Mouse (Mus musculus): ENCODE results near the gene Kank3. TPM values are rescaled to one million over a fixed set of nuclear protein-coding genes. Genes with fewer than 3 reads are reported as not detected.
"Not testable (repeated sequence)": the region's sequence is repeated elsewhere in the genome, so short reads cannot be mapped to it uniquely, and the experiment has no call there.

Gene Kank3
- total RNA-seq, 2 experiments from 2014 or later = 37.9 to 38.2 TPM

- intact Hi-C loops (cut with DNase I) = loop anchor here (5.0 to 10.0 kb wide), 2 partner anchors 75 to 357 kb away; no protein-coding TSS in a partner anchor
- no peak for DNase-seq (ENCODE audit: extremely low spot score in 1 of 2, low spot score in 2 of 2)
These were observed 8.1 kb upstream of the Kank3 start for GRCm38 (mm10) chr17:33802221-33802620.

- DNase-seq (ENCODE audit: extremely low spot score in 1 of 2, low spot score in 2 of 2) = no peak
- intact Hi-C loops (cut with DNase I) = loop anchor here (5.0 to 10.0 kb wide), 2 partner anchors 77 to 359 kb away; no protein-coding TSS in a partner anchor
These were observed 6.1 kb upstream of the Kank3 start for GRCm38 (mm10) chr17:33804205-33804604.

- DNase-seq (ENCODE audit: extremely low spot score in 1 of 2, low spot score in 2 of 2) = no peak
- intact Hi-C loops (cut with DNase I) = loop anchor here (5.0 to 10.0 kb wide), 2 partner anchors 77 to 360 kb away; no protein-coding TSS in a partner anchor
These were observed 5.6 kb upstream of the Kank3 start for GRCm38 (mm10) chr17:33804745-33805144.

GRCm38 (mm10) chr17:33807181-33807888, 3.0 kb upstream of the Kank3 start:
- no peak for DNase-seq (ENCODE audit: extremely low spot score in 1 of 2, low spot score in 2 of 2)
- intact Hi-C loops (cut with DNase I) = loop anchor here (10.0 kb wide), 1 partner anchor 363 kb away; no protein-coding TSS in a partner anchor

- no peak for DNase-seq (ENCODE audit: extremely low spot score in 1 of 2, low spot score in 2 of 2)
- intact Hi-C loops (cut with DNase I) = loop anchor here (10.0 kb wide), 1 partner anchor 363 kb away; no protein-coding TSS in a partner anchor
These were observed 2.1 kb upstream of the Kank3 start for GRCm38 (mm10) chr17:33808192-33808591.

- no peak for DNase-seq (ENCODE audit: extremely low spot score in 1 of 2, low spot score in 2 of 2)
- intact Hi-C loops (cut with DNase I) = no loop called here
These were observed 810 bp downstream of the Kank3 start for GRCm38 (mm10) chr17:33811142-33811516.

GRCm38 (mm10) chr17:33812475-33812874, 2.2 kb downstream of the Kank3 start:
- DNase-seq (ENCODE audit: extremely low spot score in 1 of 2, low spot score in 2 of 2) = peak in 1 of 2 experiments; percentile 35
- intact Hi-C loops (cut with DNase I) = no loop called here

GRCm38 (mm10) chr17:33812990-33813389, 2.7 kb downstream of the Kank3 start:
- intact Hi-C loops (cut with DNase I) = no loop called here
- DNase-seq (ENCODE audit: extremely low spot score in 1 of 2, low spot score in 2 of 2) = peak in 1 of 2 experiments; percentile 79

- no peak for DNase-seq (ENCODE audit: extremely low spot score in 1 of 2, low spot score in 2 of 2)
- intact Hi-C loops (cut with DNase I) = no loop called here
These were observed 5.1 kb downstream of the Kank3 start for GRCm38 (mm10) chr17:33815399-33815798.

- intact Hi-C loops (cut with DNase I) = no loop called here
- no peak for DNase-seq (ENCODE audit: extremely low spot score in 1 of 2, low spot score in 2 of 2)
These were observed 6.3 kb downstream of the Kank3 start for GRCm38 (mm10) chr17:33816612-33817011.

- DNase-seq (ENCODE audit: extremely low spot score in 1 of 2, low spot score in 2 of 2) = peak; percentile 88 to 95
- intact Hi-C loops (cut with DNase I) = no loop called here
These were observed 7.1 kb downstream of the Kank3 start for GRCm38 (mm10) chr17:33817184-33817968.

GRCm38 (mm10) chr17:33817969-33818643, 7.8 kb downstream of the Kank3 start:
- peak in 1 of 2 experiments; percentile 47 for DNase-seq (ENCODE audit: extremely low spot score in 1 of 2, low spot score in 2 of 2)
- intact Hi-C loops (cut with DNase I) = no loop called here

GRCm38 (mm10) chr17:33822436-33822959, 12.2 kb downstream of the Kank3 start:
- no peak for DNase-seq (ENCODE audit: extremely low spot score in 1 of 2, low spot score in 2 of 2)
- intact Hi-C loops (cut with DNase I) = no loop called here

- intact Hi-C loops (cut with DNase I) = not testable (repeated sequence)
These were observed 12.9 kb downstream of the Kank3 start for GRCm38 (mm10) chr17:33823171-33823570.

GRCm38 (mm10) chr17:33824084-33824996, 14.0 kb downstream of the Kank3 start, which contains the start of the genes Rps28 and Ndufa7:
Gene Rps28 (minus strand): TSS chr17:33824562.
Gene Ndufa7 (plus strand): TSS chr17:33824572.
- intact Hi-C loops (cut with DNase I) = no loop called here
- peak; percentile 97 to 99 for DNase-seq (ENCODE audit: extremely low spot score in 1 of 2, low spot score in 2 of 2)

More at GRCm38 (mm10) chr17:33823171-33823570, 12.9 kb downstream of the Kank3 start:
- not testable (repeated sequence) for DNase-seq (ENCODE audit: extremely low spot score in 1 of 2, low spot score in 2 of 2)

GRCm38 (mm10) chr17:33824997-33825330, 14.6 kb downstream of the Kank3 start:
- intact Hi-C loops (cut with DNase I) = not testable (repeated sequence)

GRCm38 (mm10) chr17:33825462-33825861, 15.1 kb downstream of the Kank3 start:
- intact Hi-C loops (cut with DNase I) = no loop called here
- DNase-seq (ENCODE audit: extremely low spot score in 1 of 2, low spot score in 2 of 2) = no peak

More at GRCm38 (mm10) chr17:33824997-33825330, 14.6 kb downstream of the Kank3 start:
- not testable (repeated sequence) for DNase-seq (ENCODE audit: extremely low spot score in 1 of 2, low spot score in 2 of 2)

GRCm38 (mm10) chr17:33826850-33827249, 16.5 kb downstream of the Kank3 start:
- peak; percentile 71 to 72 for DNase-seq (ENCODE audit: extremely low spot score in 1 of 2, low spot score in 2 of 2)
- intact Hi-C loops (cut with DNase I) = no loop called here
